Mouse (Mus musculus): ENCODE measurements around the gene Nrsn2.

DNA sequence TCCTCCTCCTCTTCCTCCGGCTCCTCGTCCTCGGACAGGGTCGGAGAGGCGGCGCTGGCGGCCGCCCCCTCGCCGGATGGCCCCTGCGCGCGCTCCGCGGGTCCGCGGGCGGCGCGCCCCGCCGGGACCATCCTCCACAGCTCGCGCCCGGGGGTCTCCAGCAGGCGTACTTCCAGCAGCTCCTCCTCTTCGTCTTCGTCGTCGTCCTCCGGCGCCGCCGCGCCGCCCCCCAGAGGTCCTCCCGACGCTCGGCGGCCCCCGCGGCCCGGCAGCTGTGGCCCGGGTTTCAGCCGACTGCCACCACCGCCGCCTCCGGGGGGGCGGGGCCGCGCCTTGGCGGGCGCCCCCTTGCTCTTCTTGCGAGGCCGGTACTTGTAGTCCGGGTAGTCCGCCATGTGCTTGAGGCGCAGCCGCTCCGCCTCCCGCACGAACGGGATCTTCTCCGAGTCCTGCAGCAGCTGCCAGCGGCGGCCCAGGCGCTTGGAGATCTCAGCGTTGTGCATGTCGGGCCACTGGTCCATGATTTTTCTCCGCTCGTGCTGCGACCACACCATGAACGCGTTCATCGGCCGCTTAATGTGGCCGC is 20.7 kb upstream of the Nrsn2 start:
- no peak for TF ChIP-seq CTCF (IDR thresholded peaks at IDR 0.05; ENCODE audit: low read depth, low read length)
- TF ChIP-seq GATA1 (IDR thresholded peaks at IDR 0.05; ENCODE audit: borderline replicate concordance, low read length): no peak
- TF ChIP-seq POLR2AphosphoS5 (IDR thresholded peaks at IDR 0.05; ENCODE audit: insufficient replicate concordance, low read depth, low read length): no peak
